Mouse (Mus musculus) yolk sac, embryonic 10.5 days (tissue): Measurements from ENCODE around the gene Gm17606.

Source experiments
- DNase-seq: peaks from one replicate; pipeline ENCODE4 v3.0.0-alpha.2; 2017; ENCODE audit warnings: low spot score

Gene Gm17606

DNA sequence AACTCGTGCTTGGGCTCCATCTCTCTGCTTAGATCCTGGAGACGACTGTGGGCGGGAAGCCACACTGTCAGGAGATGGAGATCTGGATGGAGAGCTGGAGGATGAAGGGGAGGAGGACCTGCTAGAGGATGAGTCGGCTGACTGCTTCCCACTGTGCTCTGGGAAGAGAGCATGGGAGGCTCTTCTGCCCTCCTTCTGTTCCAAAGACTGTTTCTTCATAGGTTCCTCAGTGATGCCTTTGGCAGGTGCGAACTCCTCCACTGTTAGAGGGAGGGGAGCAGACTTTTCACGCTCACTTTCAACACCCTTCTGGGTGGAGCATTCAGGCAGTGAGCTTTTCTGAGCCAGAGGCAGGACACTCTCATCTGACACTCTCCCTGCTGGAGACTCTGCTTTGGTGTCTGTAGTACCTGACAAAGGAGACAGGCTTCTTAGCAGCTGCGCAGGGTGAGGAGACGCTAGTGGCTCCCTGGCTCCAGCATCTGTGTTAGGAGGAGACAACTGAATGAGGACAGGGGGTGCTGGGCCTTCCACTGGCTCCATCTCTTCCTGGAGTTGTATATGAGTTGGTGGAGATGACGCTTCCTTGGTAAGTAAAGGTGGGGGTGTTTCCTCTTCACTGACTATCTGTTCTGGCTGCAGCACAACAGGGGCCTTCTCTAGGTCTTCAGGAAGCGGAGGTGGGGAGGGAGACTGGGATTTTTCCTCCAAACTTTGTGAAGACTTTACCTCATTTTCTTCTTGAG is 23.9 kb downstream of the Gm17606 start:
- no peak for DNase-seq

GRCm38 (mm10) chr14:54669381-54669780 is 28.6 kb downstream of the Gm17606 start:
- DNase-seq, result no peak

- DNase-seq, result no peak
Observed at GRCm38 (mm10) chr14:54674317-54674716, 33.6 kb downstream of the Gm17606 start.

GRCm38 (mm10) chr14:54676290-54676689 is 35.5 kb downstream of the Gm17606 start:
- no peak for DNase-seq

DNA sequence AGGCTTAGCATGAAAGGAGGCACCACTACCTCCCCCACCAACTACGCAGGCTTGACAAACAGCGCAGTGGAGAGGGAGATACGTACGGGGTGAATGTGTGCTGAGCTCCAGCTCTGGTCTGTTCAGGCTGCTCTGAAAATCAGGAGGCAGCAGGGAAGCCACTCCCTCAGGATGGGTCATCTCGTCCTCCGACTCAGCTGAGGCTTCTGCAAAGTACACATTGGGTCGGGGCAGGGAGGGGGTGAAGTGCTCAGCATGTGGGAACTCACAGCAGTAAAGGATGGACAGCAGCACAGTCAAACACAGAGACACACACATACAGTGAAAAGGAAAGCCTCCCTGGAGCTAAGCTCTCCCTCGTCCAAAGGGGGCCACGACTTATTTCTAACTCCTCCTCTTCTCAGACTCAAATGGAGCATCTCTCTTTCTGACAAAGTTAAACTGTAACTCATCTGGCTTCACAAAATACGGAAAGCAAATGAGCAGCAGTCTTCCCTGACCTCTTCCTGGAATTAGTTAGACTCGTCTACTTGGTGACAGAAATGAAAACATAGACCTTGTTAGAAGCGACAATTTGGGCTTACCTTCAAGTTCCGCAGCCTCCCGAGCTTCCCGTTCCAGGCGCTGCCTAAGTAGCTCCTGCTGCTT is 38.0 kb downstream of the Gm17606 start:
- peak; percentile 83 for DNase-seq

DNA sequence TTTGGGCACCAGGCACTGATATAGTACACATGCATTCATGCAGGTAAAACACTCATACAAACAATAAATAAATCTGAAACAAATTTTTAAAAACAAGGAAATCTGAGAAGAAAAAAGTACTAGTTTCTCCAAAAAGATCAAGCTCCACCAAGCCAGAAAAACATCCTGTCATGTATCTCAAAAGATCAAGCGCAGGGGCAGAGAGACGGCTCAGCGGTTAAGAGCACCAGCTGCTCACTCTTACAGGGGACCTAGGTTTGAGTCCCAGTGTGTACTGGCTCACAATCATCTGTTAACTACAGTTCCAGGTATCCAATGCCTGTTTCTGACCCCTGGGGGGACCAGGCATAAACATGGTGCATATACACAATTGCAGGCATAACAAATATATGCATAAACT is 41.6 kb downstream of the Gm17606 start:
- no peak for DNase-seq

DNA sequence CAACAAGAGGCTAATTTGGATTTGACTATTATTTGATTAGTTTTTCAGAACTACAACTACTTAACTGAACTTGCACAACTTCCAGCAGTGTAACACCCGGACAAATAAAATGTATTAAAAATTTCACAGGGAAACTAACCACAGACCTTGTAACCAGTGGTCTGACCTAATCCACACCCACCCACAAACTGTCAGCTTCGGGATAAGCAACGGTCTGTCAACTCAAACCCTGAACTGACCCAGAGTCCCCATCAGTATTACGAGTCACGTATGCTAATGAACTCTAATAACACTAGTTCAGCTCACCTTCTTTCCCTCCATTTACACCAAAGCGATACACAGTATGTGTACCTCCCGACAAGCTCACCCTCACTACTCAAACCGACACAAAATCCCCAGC is 44.7 kb downstream of the Gm17606 start:
- DNase-seq, result no peak

- peak; percentile 89 for DNase-seq
Observed at GRCm38 (mm10) chr14:54686063-54686521, 45.3 kb downstream of the Gm17606 start, which contains the start of gene 1700123O20Rik. TSS of gene 1700123O20Rik (plus strand) at chr14:54686216.

- peak; percentile 100 for DNase-seq
Observed at GRCm38 (mm10) chr14:54686522-54687143, 45.9 kb downstream of the Gm17606 start, which contains the start of gene Acin1. TSS of gene Acin1 (minus strand) at chr14:54686931.

DNA sequence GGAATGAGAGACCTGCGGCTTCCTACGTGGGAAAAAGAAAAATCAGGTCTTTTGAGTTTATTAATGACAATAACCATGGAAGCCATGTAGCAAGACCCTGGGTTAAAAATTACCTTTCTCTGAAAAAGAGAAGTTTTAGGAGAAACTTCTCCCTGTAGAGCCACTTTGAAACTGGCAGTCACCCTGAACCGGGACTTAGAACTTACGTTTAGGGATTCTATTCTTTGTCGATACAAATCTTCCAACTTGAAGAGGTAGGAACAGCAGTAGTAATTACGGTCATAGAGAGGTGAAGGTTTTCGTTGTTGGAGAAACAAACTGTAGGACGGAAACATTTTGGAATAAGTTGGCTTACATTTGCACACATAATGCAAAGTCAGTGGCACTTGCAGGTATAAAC is 46.5 kb downstream of the Gm17606 start:
- DNase-seq, result no peak

GRCm38 (mm10) chr14:54695042-54695441 is 54.3 kb downstream of the Gm17606 start:
- peak; percentile 76 for DNase-seq

DNA sequence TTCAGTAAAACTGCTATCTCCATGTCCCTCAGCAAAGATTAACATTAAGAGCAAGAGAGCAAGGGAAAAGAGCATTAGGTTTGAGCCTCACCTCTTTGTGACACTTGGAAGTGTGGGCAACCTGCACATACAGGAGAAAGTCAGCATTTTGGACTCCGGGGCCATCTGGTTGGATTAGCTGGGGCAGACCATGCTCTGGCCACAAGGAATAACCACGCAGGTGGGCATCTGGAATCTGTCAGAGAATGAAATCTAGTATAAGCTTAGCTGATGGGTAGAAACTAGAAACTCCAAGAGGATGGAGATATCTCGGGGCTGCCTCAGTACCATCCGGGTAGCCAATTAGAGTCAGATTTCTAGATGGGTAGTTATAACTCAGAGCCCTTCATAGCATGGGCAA is 56.0 kb downstream of the Gm17606 start:
- no peak for DNase-seq
